Mouse (Mus musculus): Measurements from ENCODE around the gene Tmem41b. TPM values are rescaled to one million over a fixed set of nuclear protein-coding genes. Genes with fewer than 3 reads are reported as not detected.
A peak's percentile ranks its signal among the peaks of the same experiment; 100 is the strongest.
"Not testable (repeated sequence)": the region's sequence is repeated elsewhere in the genome, so short reads cannot be mapped to it uniquely, and the experiment has no call there.

Gene Tmem41b
- total RNA-seq (2015; ENCODE audit: low replicate concordance) (10.7 and 14.2 TPM in 2 replicates), total RNA-seq (2017; ENCODE audit: low replicate concordance) (19.3 and 25.2 TPM in 2 replicates)

GRCm38 (mm10) chr7:109986775-109987174 lies at the start of gene Tmem41b:
Tmem41b (minus strand) TSS chr7:109986929.
- not testable (repeated sequence) for ATAC-seq (replicated peaks; ENCODE audit: low FRiP score, poor library complexity, severe bottlenecking)

- no peak for ATAC-seq (replicated peaks; ENCODE audit: low FRiP score, poor library complexity, severe bottlenecking)
Measured at GRCm38 (mm10) chr7:110030342-110030741, 43.6 kb upstream of the Tmem41b start.

GRCm38 (mm10) chr7:110028826-110029225 lies 42.1 kb upstream of the Tmem41b start:
- ATAC-seq (replicated peaks; ENCODE audit: low FRiP score, poor library complexity, severe bottlenecking), result no peak

GRCm38 (mm10) chr7:110026594-110026993 lies 39.9 kb upstream of the Tmem41b start:
- ATAC-seq (replicated peaks; ENCODE audit: low FRiP score, poor library complexity, severe bottlenecking), result no peak

GRCm38 (mm10) chr7:110023553-110023952 lies 36.8 kb upstream of the Tmem41b start:
- no peak for ATAC-seq (replicated peaks; ENCODE audit: low FRiP score, poor library complexity, severe bottlenecking)

GRCm38 (mm10) chr7:110018631-110019482 lies 32.1 kb upstream of the Tmem41b start:
- ATAC-seq (replicated peaks; ENCODE audit: low FRiP score, poor library complexity, severe bottlenecking), result peak; percentile 69

GRCm38 (mm10) chr7:110018117-110018630 lies 31.4 kb upstream of the Tmem41b start, which contains the start of gene Ipo7:
Ipo7 (plus strand) TSS chr7:110018274.
- peak; percentile 98 for ATAC-seq (replicated peaks; ENCODE audit: low FRiP score, poor library complexity, severe bottlenecking)

GRCm38 (mm10) chr7:110014272-110014671 lies 27.5 kb upstream of the Tmem41b start:
- ATAC-seq (replicated peaks; ENCODE audit: low FRiP score, poor library complexity, severe bottlenecking), result no peak

- no peak for ATAC-seq (replicated peaks; ENCODE audit: low FRiP score, poor library complexity, severe bottlenecking)
Measured at GRCm38 (mm10) chr7:110011417-110011816, 24.7 kb upstream of the Tmem41b start.

GRCm38 (mm10) chr7:110009084-110009483 lies 22.4 kb upstream of the Tmem41b start:
- ATAC-seq (replicated peaks; ENCODE audit: low FRiP score, poor library complexity, severe bottlenecking), result no peak

GRCm38 (mm10) chr7:110008513-110008912 lies 21.8 kb upstream of the Tmem41b start:
- peak; percentile 86 for ATAC-seq (replicated peaks; ENCODE audit: low FRiP score, poor library complexity, severe bottlenecking)

- no peak for ATAC-seq (replicated peaks; ENCODE audit: low FRiP score, poor library complexity, severe bottlenecking)
Measured at GRCm38 (mm10) chr7:110006471-110007195, 19.9 kb upstream of the Tmem41b start.

- no peak for ATAC-seq (replicated peaks; ENCODE audit: low FRiP score, poor library complexity, severe bottlenecking)
Measured at GRCm38 (mm10) chr7:110005976-110006375, 19.2 kb upstream of the Tmem41b start.

GRCm38 (mm10) chr7:110002968-110003367 lies 16.2 kb upstream of the Tmem41b start:
- no peak for ATAC-seq (replicated peaks; ENCODE audit: low FRiP score, poor library complexity, severe bottlenecking)

GRCm38 (mm10) chr7:110002092-110002491 lies 15.4 kb upstream of the Tmem41b start:
- ATAC-seq (replicated peaks; ENCODE audit: low FRiP score, poor library complexity, severe bottlenecking), result no peak

GRCm38 (mm10) chr7:109998388-109998787 lies 11.7 kb upstream of the Tmem41b start:
- no peak for ATAC-seq (replicated peaks; ENCODE audit: low FRiP score, poor library complexity, severe bottlenecking)

GRCm38 (mm10) chr7:109993157-109993959 lies 6.6 kb upstream of the Tmem41b start:
- peak; percentile 28 for ATAC-seq (replicated peaks; ENCODE audit: low FRiP score, poor library complexity, severe bottlenecking)

GRCm38 (mm10) chr7:109991286-109991685 lies 4.6 kb upstream of the Tmem41b start:
- no peak for ATAC-seq (replicated peaks; ENCODE audit: low FRiP score, poor library complexity, severe bottlenecking)

- ATAC-seq (replicated peaks; ENCODE audit: low FRiP score, poor library complexity, severe bottlenecking), result peak; percentile 98
Measured at GRCm38 (mm10) chr7:109986133-109986669, 528 bp downstream of the Tmem41b start.
